Mouse (Mus musculus) midbrain, embryonic 12.5 days (tissue): ENCODE data around the gene Commd1. TPM values are rescaled to one million over a fixed set of nuclear protein-coding genes. Genes with fewer than 3 reads are reported as not detected.

Experiments used
- ATAC-seq: fragments of 200-750 bp; cut with Nextera tagmentation; 2 replicates; pipeline ENCODE4 v1.8.0; 2017; ENCODE audit warnings: low read depth, moderate TSS enrichment, moderate library complexity; ENCODE audit not compliant: low FRiP score
- H3K27ac ChIP-seq: fragments of 300-500 bp; sonication (generic); replicated peaks from 2 replicates; pipeline ENCODE4 v1.5.1; 2016; ENCODE audit warnings: mild to moderate bottlenecking
- H3K27me3 ChIP-seq: fragments of 300-500 bp; sonication (generic); 2 replicates; pipeline ENCODE4 v1.6.1; 2016; ENCODE audit warnings: mild to moderate bottlenecking
- H3K36me3 ChIP-seq: fragments of 300-500 bp; sonication (generic); 2 replicates; pipeline ENCODE4 v1.6.1; 2016
- H3K4me1 ChIP-seq: fragments of 300-500 bp; sonication (generic); 2 replicates; pipeline ENCODE4 v1.6.1; 2016
- H3K4me2 ChIP-seq: fragments of 300-500 bp; sonication (generic); replicated peaks from 2 replicates; pipeline ENCODE4 v1.6.1; 2016; ENCODE audit warnings: mild to moderate bottlenecking, moderate library complexity
- H3K4me3 ChIP-seq: fragments of 300-500 bp; sonication (generic); 2 replicates; pipeline ENCODE4 v1.5.1; 2016; ENCODE audit warnings: mild to moderate bottlenecking
- H3K9ac ChIP-seq: fragments of 300-500 bp; sonication (generic); replicated peaks from 2 replicates; pipeline ENCODE4 v1.6.1; 2016; ENCODE audit warnings: mild to moderate bottlenecking, moderate library complexity
- H3K9me3 ChIP-seq: fragments of 300-500 bp; sonication (generic); 2 replicates; pipeline ENCODE4 v1.6.1; 2016; ENCODE audit warnings: mild to moderate bottlenecking
- WGBS: fragments of 180-500 bp; shearing (Covaris S2); methylation state at CpG from one replicate; pipeline ENCODE4 v1.1.7; 2016; 5-methylcytosine and 5-hydroxymethylcytosine counted together
- polyA plus RNA-seq: library from polyadenylated mRNA; unstranded; fragments of >200 nt; fragmentation: Nextera tagmentation; extraction: Ambion mirVana; gene quantifications from 2 replicates; pipeline ENCODE4 v1.2.1, GENCODE M21; 2016

The Commd1 gene
- polyA plus RNA-seq, 1 experiment from 2014 or later, result 349 TPM

DNA sequence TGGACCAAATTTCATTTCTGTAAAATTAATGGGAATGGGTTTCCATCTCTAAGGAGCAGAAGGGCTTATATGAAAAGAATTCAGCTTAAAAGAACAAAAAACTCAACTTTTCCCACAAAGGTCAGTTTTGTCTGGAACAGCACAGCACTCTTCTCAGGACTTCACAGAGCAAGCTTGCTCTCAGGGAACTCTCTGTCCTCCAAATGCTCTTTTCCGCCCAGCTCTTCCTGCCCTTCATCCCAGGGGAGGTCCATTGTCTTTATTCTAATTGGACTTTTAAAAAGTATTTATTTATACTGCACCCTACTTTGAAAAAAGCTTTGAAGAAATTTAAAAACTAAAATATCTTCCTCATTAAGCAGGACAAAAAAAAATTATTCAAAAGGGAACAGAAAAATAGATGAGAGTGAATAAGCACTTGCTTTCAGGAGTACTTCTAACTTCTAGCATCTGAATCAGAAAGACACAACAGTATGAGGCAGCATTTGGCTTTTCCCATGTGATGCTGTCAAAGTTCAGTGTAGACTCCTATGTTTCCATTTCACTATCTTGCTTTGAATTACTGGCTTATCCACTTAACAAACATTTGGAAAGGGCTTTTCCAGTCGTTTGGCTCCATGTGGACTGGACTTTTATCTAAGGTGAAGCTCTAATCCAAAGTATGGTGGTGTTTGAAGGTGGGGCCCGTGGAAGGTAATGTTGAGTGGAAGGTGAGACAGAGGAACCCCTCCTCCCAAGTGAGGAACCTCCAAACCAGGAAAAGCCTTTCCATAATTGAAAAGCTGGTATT is 101.6 kb downstream of the Commd1 start:
- Histone ChIP-seq H3K27me3 (peaks cover 4% of the 10 kb centered on the region; the same call in 1 of the 2 replicates), H3K4me3 (no peak overlapping the region), H3K36me3 (no peaks in the 10 kb centered on the region), H3K4me2 (no peak overlapping the region), H3K27ac (no peak overlapping the region), H3K9me3 (no peaks in the 10 kb centered on the region), H3K4me1 (no peaks in the 10 kb centered on the region), H3K9ac (no peak overlapping the region)
- no peak for ATAC-seq
- 65% methylated on average over 3 of the region's 3 CpGs for WGBS

DNA sequence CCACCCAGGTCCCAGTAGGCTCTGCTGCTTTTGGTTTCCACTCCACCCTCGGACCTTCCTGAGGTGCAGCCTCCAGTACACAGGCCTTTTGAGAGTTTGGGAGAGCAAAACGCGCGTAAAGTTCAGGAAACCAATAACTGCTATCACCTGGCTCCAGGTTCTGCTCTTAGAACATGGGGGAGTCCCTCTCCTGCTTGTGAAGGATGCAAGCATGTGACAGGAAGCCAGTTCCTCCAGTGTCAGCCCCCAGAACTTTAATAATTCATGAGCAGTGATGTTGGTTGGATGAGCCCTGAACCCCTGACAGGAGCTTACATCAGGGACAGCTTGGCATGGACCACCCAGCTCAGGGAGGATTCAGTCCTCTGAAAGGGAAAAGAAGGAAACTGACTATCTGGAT is 102.5 kb downstream of the Commd1 start:
- H3K27me3 ChIP-seq, result peaks cover 4% of the 10 kb centered on the region; the same call in 1 of the 2 replicates
- H3K9ac ChIP-seq, result no peak overlapping the region
- peaks cover 7% of the 10 kb centered on the region; the same call in 1 of the 2 replicates for H3K4me1 ChIP-seq
- no peak overlapping the region for H3K4me3 ChIP-seq
- H3K9me3 ChIP-seq, result no peaks in the 10 kb centered on the region
- WGBS, result 92% methylated on average over 4 of the region's 4 CpGs
- no peaks in the 10 kb centered on the region for H3K36me3 ChIP-seq
- no peak overlapping the region for H3K4me2 ChIP-seq
- ATAC-seq, result no peak
- no peak overlapping the region for H3K27ac ChIP-seq

DNA sequence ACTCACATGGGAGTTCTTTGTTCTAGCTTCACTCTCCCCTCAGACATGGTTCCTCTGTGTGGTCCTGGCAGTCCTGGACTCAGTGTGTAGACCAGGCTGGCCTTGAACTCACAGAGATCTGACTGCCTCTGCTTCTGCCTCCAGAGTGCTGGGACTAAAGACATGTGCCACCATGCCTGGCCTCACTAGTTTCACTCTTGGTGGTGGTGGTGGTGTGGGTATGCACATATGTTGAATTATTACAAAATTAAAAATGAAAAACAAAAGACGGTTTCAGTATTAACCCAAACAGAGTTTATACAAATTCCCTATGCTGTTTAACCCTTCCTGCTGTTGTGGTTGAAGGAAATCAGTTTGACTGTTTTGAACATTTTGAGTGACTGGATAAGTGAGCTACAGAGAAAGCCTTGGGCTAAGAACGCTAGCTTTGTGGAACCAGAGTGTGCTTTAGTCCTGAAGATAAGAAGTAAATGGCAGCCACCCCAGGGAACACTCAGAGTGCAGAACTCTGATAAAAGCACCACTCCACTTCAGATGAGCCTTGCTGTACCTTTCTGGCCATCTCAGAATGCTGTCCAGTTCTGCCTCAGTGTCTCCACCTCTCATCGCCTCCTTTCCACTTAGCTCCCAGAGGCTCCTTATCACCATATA is 105.4 kb downstream of the Commd1 start:
- Histone ChIP-seq H3K9ac (no peak overlapping the region), H3K36me3 (no peaks in the 10 kb centered on the region), H3K4me3 (no peak overlapping the region), H3K4me2 (no peak overlapping the region), H3K27me3 (peaks cover 4% of the 10 kb centered on the region; the same call in 1 of the 2 replicates), H3K27ac (no peak overlapping the region), H3K9me3 (no peaks in the 10 kb centered on the region), H3K4me1 (peaks cover 7% of the 10 kb centered on the region)
- WGBS, result 85% methylated on average over 3 of the region's 3 CpGs
- no peak for ATAC-seq

DNA sequence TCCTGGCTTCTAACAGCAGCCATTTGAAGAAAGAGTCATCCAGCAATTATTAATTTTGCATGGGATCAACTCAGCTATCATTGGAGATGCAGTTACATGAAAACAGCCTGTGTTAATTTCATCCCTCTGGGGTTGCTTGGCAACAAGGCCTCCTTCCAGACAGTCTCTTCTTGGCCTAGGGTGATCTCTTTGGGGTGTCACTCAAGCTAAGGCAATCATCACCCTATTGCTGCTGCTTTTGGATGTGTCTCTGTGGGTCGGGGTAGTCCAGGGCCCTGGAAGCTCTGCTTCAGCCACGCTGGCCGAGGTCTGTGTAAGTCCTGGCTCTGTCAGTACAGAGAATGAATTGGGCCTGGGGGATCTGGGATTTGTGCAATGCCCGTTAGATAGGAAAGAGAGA is 106.9 kb downstream of the Commd1 start:
- Histone ChIP-seq H3K4me2 (no peak overlapping the region), H3K9ac (no peak overlapping the region), H3K4me1 (peaks cover 7% of the 10 kb centered on the region), H3K27me3 (no peaks in the 10 kb centered on the region; the same call in 1 of the 2 replicates), H3K4me3 (no peak overlapping the region), H3K27ac (peak overlapping the region; percentile 55), H3K36me3 (no peaks in the 10 kb centered on the region), H3K9me3 (no peaks in the 10 kb centered on the region)
- 71% methylated on average over 4 of the region's 4 CpGs for WGBS
- peak; percentile 49; the same call in 1 of the 2 replicates for ATAC-seq

DNA sequence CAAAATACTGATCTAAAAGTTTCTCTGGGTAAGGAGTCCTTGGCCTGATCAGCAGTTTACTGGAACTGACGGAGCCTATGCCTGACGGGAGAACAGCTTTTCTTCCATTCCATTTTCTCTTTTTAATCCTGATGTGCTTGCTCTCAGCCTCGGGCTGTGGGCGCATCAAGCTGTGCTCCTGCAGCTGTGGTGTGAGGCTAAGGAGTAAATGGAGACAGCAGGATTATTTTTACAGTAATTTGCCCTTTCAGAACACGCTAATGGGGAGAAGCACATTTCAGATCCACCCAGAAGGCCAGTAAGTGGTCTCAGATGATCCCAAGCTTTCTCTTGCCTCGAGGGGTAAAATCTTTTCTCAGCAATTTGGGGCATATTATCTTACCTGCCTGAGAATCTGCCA is 107.4 kb downstream of the Commd1 start:
- 0 out of 2 replicates have a peak, but pooled peaks cover 2% of the 10 kb centered on the region for H3K27me3 ChIP-seq
- H3K9ac ChIP-seq, result no peak overlapping the region
- H3K36me3 ChIP-seq, result no peaks in the 10 kb centered on the region
- no peak for ATAC-seq
- peak overlapping the region; percentile 55; the same call in 1 of the 2 replicates for H3K27ac ChIP-seq
- H3K4me3 ChIP-seq, result no peak overlapping the region
- no peaks in the 10 kb centered on the region for H3K9me3 ChIP-seq
- 53% methylated on average over 6 of the region's 6 CpGs for WGBS
- no peak overlapping the region for H3K4me2 ChIP-seq
- peaks cover 7% of the 10 kb centered on the region for H3K4me1 ChIP-seq

DNA sequence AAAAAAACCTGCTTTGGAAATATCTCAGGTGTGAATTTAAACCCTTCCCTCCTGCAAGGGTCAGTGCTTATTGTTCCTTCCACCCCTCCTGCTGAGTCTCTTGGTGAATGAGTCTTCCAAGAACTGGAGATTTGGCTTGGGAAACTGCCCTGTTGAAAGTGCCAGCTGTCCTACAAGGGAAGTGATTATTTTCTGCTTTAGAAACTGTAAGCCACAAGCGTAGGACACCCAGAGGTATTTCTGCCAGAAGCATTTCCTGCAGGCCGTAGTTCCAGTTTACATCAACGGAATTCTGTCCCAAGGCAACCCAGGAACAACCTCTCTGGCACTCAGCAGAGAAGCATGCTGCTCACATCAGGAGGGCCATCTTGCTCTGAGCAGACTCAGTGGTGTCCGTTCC is 108.8 kb downstream of the Commd1 start:
- H3K4me1 ChIP-seq, result peaks cover 7% of the 10 kb centered on the region
- H3K4me2 ChIP-seq, result no peak overlapping the region
- no peak overlapping the region for H3K9ac ChIP-seq
- no peaks in the 10 kb centered on the region for H3K9me3 ChIP-seq
- no peak for ATAC-seq
- H3K36me3 ChIP-seq, result no peaks in the 10 kb centered on the region
- H3K4me3 ChIP-seq, result no peak overlapping the region
- 0 out of 2 replicates have a peak, but pooled peaks cover 6% of the 10 kb centered on the region for H3K27me3 ChIP-seq
- no peak overlapping the region for H3K27ac ChIP-seq
- 72% methylated on average over 4 of the region's 4 CpGs for WGBS

DNA sequence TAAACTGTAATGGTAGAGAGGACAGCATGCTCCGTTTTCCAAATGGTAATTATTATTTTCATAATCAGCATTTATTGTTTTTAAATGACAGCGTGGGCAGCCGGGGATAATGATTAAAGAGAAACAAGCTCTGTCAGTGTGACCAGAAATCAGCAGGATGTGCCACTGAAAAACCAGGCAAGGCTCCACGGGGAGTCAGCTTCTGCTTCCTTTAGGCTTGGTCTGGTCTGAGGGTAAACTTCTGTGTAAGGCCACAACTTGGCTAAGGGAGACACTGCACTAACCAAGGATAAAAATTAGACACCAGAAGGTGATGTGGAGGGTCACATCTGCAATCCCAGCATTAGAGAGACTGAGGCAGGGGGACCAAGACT is 109.9 kb downstream of the Commd1 start:
- no peaks in the 10 kb centered on the region for H3K36me3 ChIP-seq
- peaks cover 7% of the 10 kb centered on the region for H3K4me1 ChIP-seq
- no peak overlapping the region for H3K9ac ChIP-seq
- ATAC-seq, result no peak
- 0 out of 2 replicates have a peak, but pooled peaks cover 10% of the 10 kb centered on the region for H3K27me3 ChIP-seq
- 70% methylated on average over 4 of the region's 4 CpGs for WGBS
- no peak overlapping the region for H3K4me3 ChIP-seq
- H3K4me2 ChIP-seq, result no peak overlapping the region
- no peak overlapping the region for H3K27ac ChIP-seq
- no peaks in the 10 kb centered on the region for H3K9me3 ChIP-seq

DNA sequence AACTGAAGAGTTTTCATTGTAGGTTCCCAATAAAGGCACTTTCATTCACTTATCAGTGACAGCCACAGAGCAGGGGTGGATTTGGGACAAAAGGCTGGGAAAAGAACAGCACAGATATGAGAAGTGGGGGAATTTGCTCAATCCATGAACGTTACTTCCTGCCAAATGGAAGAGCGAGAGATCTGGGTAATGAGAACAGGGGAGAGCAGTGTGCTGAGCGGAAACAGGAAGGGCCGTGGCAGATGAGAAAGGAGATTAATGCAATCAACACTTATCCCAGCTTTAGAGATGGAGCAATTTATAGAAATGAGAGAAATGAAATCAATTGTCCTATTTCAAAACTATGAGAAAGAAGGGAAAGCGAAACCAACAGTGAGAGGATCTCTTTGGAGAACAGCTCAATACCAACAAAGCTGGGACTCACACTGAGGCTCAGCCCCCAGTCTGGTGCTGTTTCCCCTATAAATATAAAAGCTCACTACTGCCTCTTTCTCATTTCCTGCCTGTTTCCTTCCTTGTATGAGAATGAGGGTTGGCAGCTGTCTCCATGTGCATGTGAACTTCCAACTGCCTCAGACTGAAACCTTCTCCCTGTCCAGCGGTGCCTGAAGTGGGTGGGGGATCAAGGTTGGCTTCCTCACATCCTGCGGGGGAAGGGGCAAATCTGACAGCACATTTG is 110.4 kb downstream of the Commd1 start:
- 72% methylated on average over 7 of the region's 7 CpGs for WGBS
- H3K27me3 ChIP-seq, result peaks cover 16% of the 10 kb centered on the region; the same call in 1 of the 2 replicates
- no peaks in the 10 kb centered on the region for H3K36me3 ChIP-seq
- H3K27ac ChIP-seq, result no peak overlapping the region
- no peak overlapping the region for H3K4me2 ChIP-seq
- no peak overlapping the region for H3K4me3 ChIP-seq
- no peak for ATAC-seq
- H3K9me3 ChIP-seq, result no peaks in the 10 kb centered on the region
- peaks cover 7% of the 10 kb centered on the region for H3K4me1 ChIP-seq
- H3K9ac ChIP-seq, result no peak overlapping the region

DNA sequence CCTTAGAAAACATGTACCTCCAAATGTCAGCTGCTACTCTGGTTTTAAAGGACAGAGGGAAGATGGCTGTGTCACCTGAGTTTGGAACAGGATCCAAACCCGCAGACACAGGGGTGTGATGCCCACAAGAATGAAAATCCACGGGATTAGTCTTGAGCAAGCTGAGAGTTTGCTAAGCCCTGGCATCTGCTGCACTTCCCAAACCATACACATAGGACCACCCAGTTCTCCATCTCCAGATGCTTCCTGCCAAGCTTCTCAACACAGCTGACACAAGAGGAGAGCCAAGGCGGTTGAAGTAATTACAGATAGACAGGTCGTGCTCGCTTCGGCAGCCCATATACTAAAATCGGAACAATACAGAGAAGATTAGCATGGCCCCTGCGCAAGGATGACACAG is 113.6 kb downstream of the Commd1 start:
- Histone ChIP-seq H3K27me3 (peaks cover 21% of the 10 kb centered on the region), H3K27ac (no peak overlapping the region), H3K9me3 (no peaks in the 10 kb centered on the region), H3K36me3 (no peaks in the 10 kb centered on the region), H3K4me1 (peaks cover 9% of the 10 kb centered on the region), H3K4me3 (no peak overlapping the region), H3K9ac (no peak overlapping the region), H3K4me2 (no peak overlapping the region)
- 84% methylated on average over 8 of the region's 8 CpGs for WGBS
- ATAC-seq, result no peak

DNA sequence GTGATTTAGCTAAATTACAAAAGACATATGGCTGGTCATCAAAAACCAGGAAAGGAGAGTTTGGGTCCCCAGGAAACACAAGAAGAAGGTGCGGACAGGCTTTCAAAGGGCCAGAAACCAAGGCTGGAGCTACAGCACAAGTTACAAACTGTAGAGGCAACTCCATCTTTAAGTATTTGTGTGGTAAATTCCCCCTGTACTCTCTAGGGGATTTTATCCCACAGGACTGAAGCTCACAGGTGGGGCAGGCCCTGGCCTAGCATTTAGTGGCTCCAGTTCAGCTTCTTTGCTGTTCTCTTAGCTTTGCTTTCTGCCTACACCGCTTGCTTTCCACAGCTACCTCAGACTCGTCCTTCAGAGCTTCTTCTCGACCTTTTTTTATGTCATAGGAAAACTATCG is 114.5 kb downstream of the Commd1 start:
- WGBS, result 89% methylated on average over 5 of the region's 5 CpGs
- H3K4me2 ChIP-seq, result no peak overlapping the region
- no peak overlapping the region for H3K27ac ChIP-seq

DNA sequence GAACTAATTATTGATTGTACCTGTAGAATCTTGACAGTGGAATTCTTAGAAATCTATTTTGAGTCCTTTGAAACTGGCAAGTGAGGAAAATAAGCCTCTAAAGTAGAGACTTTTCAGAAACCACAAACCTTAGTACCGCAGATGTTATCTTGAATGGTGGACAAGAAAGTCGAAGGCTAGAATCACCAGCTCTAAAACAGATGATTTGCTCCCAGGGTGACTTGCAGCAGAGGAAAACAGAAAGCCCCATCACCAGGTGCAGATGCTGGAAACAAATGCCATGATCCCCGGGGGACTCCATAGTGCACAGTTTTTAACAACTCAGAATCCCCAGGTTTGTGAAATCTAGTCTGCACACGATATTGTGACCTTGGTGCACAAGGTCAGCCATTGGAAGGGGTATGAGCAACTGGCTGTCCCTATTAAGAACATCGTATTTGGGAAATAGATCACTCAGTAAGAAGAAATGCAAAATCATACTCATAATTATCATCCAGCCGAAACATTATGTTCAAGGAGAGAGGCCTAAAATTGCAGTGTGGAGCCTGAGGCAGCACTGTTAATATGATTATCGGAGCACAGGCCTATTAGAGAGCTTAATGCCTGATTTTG is 116.4 kb downstream of the Commd1 start:
- Histone ChIP-seq H3K27ac (no peak overlapping the region), H3K4me2 (no peak overlapping the region), H3K36me3 (no peaks in the 10 kb centered on the region), H3K4me3 (no peak overlapping the region), H3K4me1 (peaks cover 9% of the 10 kb centered on the region; the same call in 1 of the 2 replicates), H3K9ac (no peak overlapping the region), H3K9me3 (no peaks in the 10 kb centered on the region), H3K27me3 (peaks cover 44% of the 10 kb centered on the region)
- ATAC-seq, result no peak
- 87% methylated on average over 7 of the region's 7 CpGs for WGBS

More for the DNA sequence above, 114.5 kb downstream of the Commd1 start:
- H3K9ac ChIP-seq, result no peak overlapping the region
- H3K36me3 ChIP-seq, result no peaks in the 10 kb centered on the region
- no peak overlapping the region for H3K4me3 ChIP-seq
- H3K4me1 ChIP-seq, result peaks cover 9% of the 10 kb centered on the region
- no peaks in the 10 kb centered on the region for H3K9me3 ChIP-seq
- H3K27me3 ChIP-seq, result peaks cover 28% of the 10 kb centered on the region
- ATAC-seq, result no peak
